Mouse (Mus musculus) kidney, adult 11 months (tissue): ENCODE measurements at regions not wholly inside any gene's neighbourhood (a gene's known extent, or its start where the extent isn't known, plus 50 kb on each side); places are given as distances from the start of the nearest gene placed in this dataset.
"Not testable (repeated sequence)": the region's sequence is repeated elsewhere in the genome, so short reads cannot be mapped to it uniquely, and the experiment has no call there.

Source experiments
- DNase-seq: peaks from one replicate; pipeline ENCODE4 v3.0.0; 2022

GRCm38 (mm10) chr17:49282498-49282897, 145.7 kb upstream of the Mocs1 start:
- DNase-seq = no peak

GRCm38 (mm10) chr17:49283491-49283890, 144.7 kb upstream of the Mocs1 start:
- no peak for DNase-seq

GRCm38 (mm10) chr17:49291636-49292035, 136.5 kb upstream of the Mocs1 start:
- no peak for DNase-seq

- no peak for DNase-seq
Measured at GRCm38 (mm10) chr17:49304461-49304860, 123.7 kb upstream of the Mocs1 start.

- peak; percentile 69 for DNase-seq
Measured at GRCm38 (mm10) chr17:49305116-49305515, 123.0 kb upstream of the Mocs1 start.

- DNase-seq = peak; percentile 47
Measured at GRCm38 (mm10) chr17:49309079-49309478, 119.1 kb upstream of the Mocs1 start.

GRCm38 (mm10) chr17:49314196-49314595, 114.0 kb upstream of the Mocs1 start:
- no peak for DNase-seq

- no peak for DNase-seq
Measured at GRCm38 (mm10) chr17:49327524-49327923, 100.6 kb upstream of the Mocs1 start.

GRCm38 (mm10) chr17:49335318-49335717, 92.8 kb upstream of the Mocs1 start:
- no peak for DNase-seq

GRCm38 (mm10) chr17:49337881-49338280, 90.3 kb upstream of the Mocs1 start:
- no peak for DNase-seq

- DNase-seq = peak; percentile 56
Measured at GRCm38 (mm10) chr17:49342636-49343035, 85.5 kb upstream of the Mocs1 start.

- DNase-seq = no peak
Measured at GRCm38 (mm10) chr17:49346701-49347100, 81.5 kb upstream of the Mocs1 start.

GRCm38 (mm10) chr17:49349328-49349727, 78.8 kb upstream of the Mocs1 start:
- no peak for DNase-seq

- DNase-seq = no peak
Measured at GRCm38 (mm10) chr17:49359212-49359611, 69.0 kb upstream of the Mocs1 start.

- not testable (repeated sequence) for DNase-seq
Measured at GRCm38 (mm10) chr17:49360251-49360650, 67.9 kb upstream of the Mocs1 start.

GRCm38 (mm10) chr17:49367791-49368190, 60.4 kb upstream of the Mocs1 start:
- no peak for DNase-seq

GRCm38 (mm10) chr17:49368476-49369269, 59.5 kb upstream of the Mocs1 start:
- DNase-seq = no peak

- DNase-seq = no peak
Measured at GRCm38 (mm10) chr17:49377626-49378025, 50.5 kb upstream of the Mocs1 start.
